Mouse (Mus musculus): ENCODE measurements at regions not wholly inside any gene's neighbourhood (a gene's known extent, or its start where the extent isn't known, plus 50 kb on each side); places are given as distances from the start of the nearest gene placed in this dataset.
A peak's percentile ranks its signal among the peaks of the same experiment; 100 is the strongest.

DNA sequence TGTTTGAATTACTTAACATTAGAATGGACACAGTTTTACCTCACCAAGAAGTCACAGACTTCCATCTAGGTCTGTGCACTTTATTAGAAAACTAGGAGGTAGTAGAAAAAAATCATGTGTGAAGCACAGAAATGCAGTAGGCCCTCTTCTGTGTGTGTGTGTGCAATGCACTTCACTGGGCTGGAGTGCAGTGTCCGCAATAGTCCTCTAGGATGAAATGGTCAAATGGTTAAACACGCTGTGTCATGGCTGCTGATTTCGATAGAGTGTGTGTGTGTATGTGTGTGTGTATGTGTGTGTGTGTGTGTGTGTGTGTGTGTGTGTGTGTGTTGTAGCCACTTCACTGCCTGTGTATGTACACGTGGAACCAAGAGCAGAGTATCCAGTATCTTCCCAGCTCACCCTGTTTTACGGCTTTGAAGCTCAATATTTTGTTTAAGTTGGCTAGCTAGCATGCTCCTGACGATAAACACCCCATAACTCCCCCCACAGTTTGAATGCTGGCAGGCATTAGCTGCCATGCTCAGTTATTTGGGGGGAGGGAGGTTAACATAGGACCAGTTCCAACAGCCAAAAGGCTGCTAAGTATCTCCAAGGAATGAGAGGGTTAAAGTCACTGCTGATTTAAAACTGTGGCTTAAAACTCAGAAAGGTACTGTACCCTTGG is 316.9 kb upstream of the Igfbp3 start:
- Histone ChIP-seq H3K4me1 (ENCODE audit: control insufficient read depth, insufficient read depth, low read length) (no peaks in the 10 kb centered on the region), H3K27ac (ENCODE audit: insufficient read depth, low read depth, low read length) (no peak overlapping the region), H3K4me3 (ENCODE audit: insufficient read depth, low read depth, low read length) (no peak overlapping the region), H3K36me3 (ENCODE audit: control insufficient read depth, insufficient read depth, low read length) (no peaks in the 10 kb centered on the region), H3K27me3 (replicated peaks; ENCODE audit: control insufficient read depth, insufficient read depth, low read length) (no peaks in the 10 kb centered on the region)
- TF ChIP-seq POLR2A (IDR thresholded peaks at IDR 0.05; ENCODE audit: low read depth, low read length), result no peak
- WGBS, result 70% methylated on average over 6 of the region's 6 CpGs
- no peak for DNase-seq

DNA sequence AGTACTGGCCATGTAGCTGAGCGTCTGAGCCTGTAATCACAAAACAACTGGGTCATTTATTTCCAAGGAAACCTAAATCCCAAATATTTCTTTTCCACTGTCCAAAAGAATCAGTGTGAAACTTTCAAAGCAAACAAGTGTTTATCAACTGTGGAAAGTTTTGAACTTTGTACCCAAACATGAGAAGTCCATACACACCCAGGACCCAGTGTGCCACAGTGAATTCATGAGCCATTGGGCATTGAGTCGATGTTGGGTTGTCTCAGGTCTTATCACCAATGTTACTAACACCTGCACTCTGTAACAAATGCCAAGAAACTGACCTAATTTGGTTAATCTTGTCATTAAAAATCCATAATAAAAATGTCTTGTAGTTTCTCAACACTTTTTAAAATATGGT is 305.8 kb upstream of the Igfbp3 start:
- DNase-seq, result no peak
- Histone ChIP-seq H3K27me3 (replicated peaks; ENCODE audit: control insufficient read depth, insufficient read depth, low read length) (no peaks in the 10 kb centered on the region), H3K36me3 (ENCODE audit: control insufficient read depth, insufficient read depth, low read length) (no peaks in the 10 kb centered on the region), H3K27ac (ENCODE audit: insufficient read depth, low read depth, low read length) (no peak overlapping the region), H3K4me3 (ENCODE audit: insufficient read depth, low read depth, low read length) (no peak overlapping the region), H3K4me1 (ENCODE audit: control insufficient read depth, insufficient read depth, low read length) (no peaks in the 10 kb centered on the region)
- TF ChIP-seq CTCF (conservative IDR thresholded peaks at IDR 0.05; ENCODE audit: insufficient read depth, insufficient read length, low read depth, low read length), result no peak
- no peak for TF ChIP-seq POLR2A (IDR thresholded peaks at IDR 0.05; ENCODE audit: low read depth, low read length)
- WGBS, result 72% methylated on average over 2 of the region's 2 CpGs

DNA sequence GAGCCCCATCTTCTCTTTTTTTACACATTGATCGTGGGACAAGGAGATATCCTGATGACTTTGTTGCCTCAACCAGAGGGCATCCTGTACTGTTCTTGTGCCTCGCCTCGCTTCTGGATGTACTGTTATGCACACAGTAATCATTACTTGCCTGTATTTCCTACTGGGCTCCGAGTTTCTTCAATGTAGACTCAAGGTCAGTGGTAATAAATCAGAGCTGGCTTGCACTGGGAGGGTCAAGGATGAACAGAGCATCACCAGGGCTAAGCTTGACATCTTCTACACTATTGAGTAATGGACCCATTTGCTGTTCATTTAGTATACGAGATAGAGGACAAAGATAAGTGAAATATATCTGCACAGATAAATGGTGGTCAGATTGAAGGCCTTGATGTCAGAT is 295.1 kb upstream of the Igfbp3 start:
- Histone ChIP-seq H3K27me3 (replicated peaks; ENCODE audit: control insufficient read depth, insufficient read depth, low read length) (no peaks in the 10 kb centered on the region; the same call in 1 of the 2 replicates), H3K4me1 (ENCODE audit: control insufficient read depth, insufficient read depth, low read length) (no peaks in the 10 kb centered on the region), H3K27ac (ENCODE audit: insufficient read depth, low read depth, low read length) (no peak overlapping the region), H3K4me3 (ENCODE audit: insufficient read depth, low read depth, low read length) (no peak overlapping the region), H3K36me3 (ENCODE audit: control insufficient read depth, insufficient read depth, low read length) (no peaks in the 10 kb centered on the region)
- 65% methylated on average over 5 of the region's 5 CpGs for WGBS
- DNase-seq, result no peak
- TF ChIP-seq POLR2A (IDR thresholded peaks at IDR 0.05; ENCODE audit: low read depth, low read length) (no peak), CTCF (conservative IDR thresholded peaks at IDR 0.05; ENCODE audit: insufficient read depth, insufficient read length, low read depth, low read length) (no peak)

DNA sequence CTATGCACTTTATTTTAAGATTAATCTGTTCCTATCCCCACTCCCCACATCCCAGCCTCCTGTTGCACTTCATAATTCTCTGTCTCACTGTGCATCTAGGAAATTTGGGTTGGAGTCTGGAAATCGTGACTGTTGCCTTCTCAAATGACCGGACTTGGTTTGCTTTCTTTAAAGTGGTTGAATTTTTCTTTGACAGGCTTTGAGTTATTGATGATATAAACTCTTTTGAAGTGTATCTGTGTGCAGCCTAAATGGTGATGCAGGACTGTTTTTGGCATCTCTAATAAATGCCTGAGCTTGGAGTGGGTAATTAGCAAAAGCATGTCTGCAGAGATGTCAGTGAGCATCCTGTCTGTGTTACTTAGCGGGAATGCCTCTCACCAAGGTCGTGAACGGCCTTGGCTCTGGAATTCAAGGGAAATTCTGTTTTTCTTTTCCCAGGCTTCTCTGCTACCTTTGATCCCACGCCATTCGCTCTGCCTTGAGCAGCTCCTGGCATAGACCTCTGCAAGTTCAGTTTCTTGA is 292.8 kb upstream of the Igfbp3 start:
- no peaks in the 10 kb centered on the region for H3K36me3 ChIP-seq (ENCODE audit: control insufficient read depth, insufficient read depth, low read length)
- H3K4me1 ChIP-seq (ENCODE audit: control insufficient read depth, insufficient read depth, low read length), result no peaks in the 10 kb centered on the region
- TF ChIP-seq CTCF (conservative IDR thresholded peaks at IDR 0.05; ENCODE audit: insufficient read depth, insufficient read length, low read depth, low read length), result no peak
- no peak for TF ChIP-seq POLR2A (IDR thresholded peaks at IDR 0.05; ENCODE audit: low read depth, low read length)
- no peak overlapping the region for H3K27ac ChIP-seq (ENCODE audit: insufficient read depth, low read depth, low read length)
- no peaks in the 10 kb centered on the region; the same call in 1 of the 2 replicates for H3K27me3 ChIP-seq (replicated peaks; ENCODE audit: control insufficient read depth, insufficient read depth, low read length)
- peak; percentile 9 for DNase-seq
- H3K4me3 ChIP-seq (ENCODE audit: insufficient read depth, low read depth, low read length), result no peak overlapping the region
- 26% methylated on average over 7 of the region's 7 CpGs for whole genome bisulfite sequencing

DNA sequence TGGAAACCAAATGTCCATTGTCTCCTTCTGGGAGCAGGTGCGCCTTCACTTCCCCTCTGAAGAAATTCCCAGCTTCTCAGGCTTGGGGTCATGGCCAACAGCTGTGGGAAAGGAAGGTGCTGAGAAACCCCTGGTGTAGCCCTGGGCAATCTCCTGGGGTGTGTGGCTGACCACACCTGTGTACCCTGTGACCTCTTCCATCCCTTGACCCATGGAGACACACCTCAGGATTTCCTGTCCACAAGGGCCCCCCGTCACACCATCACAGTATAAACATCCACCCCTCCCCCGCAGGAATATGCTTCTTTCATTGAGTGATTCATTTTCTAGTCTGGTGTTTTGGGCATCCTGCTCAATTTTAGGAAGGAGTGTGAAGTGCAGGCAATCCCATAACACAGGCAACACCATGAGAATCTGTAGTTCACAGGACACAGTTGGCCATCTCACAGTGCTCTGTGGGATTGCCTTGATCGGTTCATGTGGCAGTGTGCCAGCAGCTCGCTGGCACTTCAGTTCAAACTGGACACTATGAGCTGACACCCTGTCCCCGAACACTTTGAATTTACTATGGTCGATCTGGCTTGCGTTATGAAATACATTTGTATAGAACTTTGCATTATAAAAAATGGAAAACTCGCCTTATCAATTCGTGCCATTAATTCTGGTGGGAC is 291.1 kb upstream of the Igfbp3 start:
- peak; percentile 78 for DNase-seq
- H3K4me3 ChIP-seq (ENCODE audit: insufficient read depth, low read depth, low read length), result no peak overlapping the region
- H3K27me3 ChIP-seq (replicated peaks; ENCODE audit: control insufficient read depth, insufficient read depth, low read length), result no peaks in the 10 kb centered on the region
- TF ChIP-seq POLR2A (IDR thresholded peaks at IDR 0.05; ENCODE audit: low read depth, low read length) (no peak), CTCF (conservative IDR thresholded peaks at IDR 0.05; ENCODE audit: insufficient read depth, insufficient read length, low read depth, low read length) (no peak)
- H3K27ac ChIP-seq (ENCODE audit: insufficient read depth, low read depth, low read length), result peak overlapping the region; percentile 20; the same call in 1 of the 2 replicates
- no peaks in the 10 kb centered on the region for H3K36me3 ChIP-seq (ENCODE audit: control insufficient read depth, insufficient read depth, low read length)
- WGBS, result 75% methylated on average over 10 of the region's 10 CpGs
- no peaks in the 10 kb centered on the region for H3K4me1 ChIP-seq (ENCODE audit: control insufficient read depth, insufficient read depth, low read length)

DNA sequence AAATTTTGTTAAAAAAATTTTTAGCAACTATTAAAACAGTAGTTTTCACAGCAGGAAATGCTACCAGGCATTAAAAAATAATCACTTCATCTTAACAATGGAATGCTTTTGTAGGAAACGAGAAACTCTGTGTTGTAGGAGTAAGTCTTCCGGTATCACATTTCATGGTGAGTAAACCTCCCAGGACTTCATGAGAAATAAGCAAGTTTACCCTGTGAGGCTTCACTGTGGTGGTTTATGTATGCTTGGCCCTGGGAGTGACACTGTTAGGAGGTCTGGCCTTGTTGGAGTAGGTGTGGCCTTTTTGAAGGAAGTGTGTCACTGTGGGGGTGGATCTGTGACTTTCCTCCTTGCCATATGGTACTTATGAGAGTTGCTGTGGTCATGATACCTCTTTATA is 289.0 kb upstream of the Igfbp3 start:
- Histone ChIP-seq H3K27ac (ENCODE audit: insufficient read depth, low read depth, low read length) (no peak overlapping the region), H3K36me3 (ENCODE audit: control insufficient read depth, insufficient read depth, low read length) (no peaks in the 10 kb centered on the region), H3K4me3 (ENCODE audit: insufficient read depth, low read depth, low read length) (no peak overlapping the region), H3K4me1 (ENCODE audit: control insufficient read depth, insufficient read depth, low read length) (no peaks in the 10 kb centered on the region), H3K27me3 (replicated peaks; ENCODE audit: control insufficient read depth, insufficient read depth, low read length) (no peaks in the 10 kb centered on the region)
- WGBS, result 40% methylated on average over 2 of the region's 2 CpGs
- no peak for DNase-seq
- TF ChIP-seq CTCF (conservative IDR thresholded peaks at IDR 0.05; ENCODE audit: insufficient read depth, insufficient read length, low read depth, low read length), result no peak
- no peak for TF ChIP-seq POLR2A (IDR thresholded peaks at IDR 0.05; ENCODE audit: low read depth, low read length)

DNA sequence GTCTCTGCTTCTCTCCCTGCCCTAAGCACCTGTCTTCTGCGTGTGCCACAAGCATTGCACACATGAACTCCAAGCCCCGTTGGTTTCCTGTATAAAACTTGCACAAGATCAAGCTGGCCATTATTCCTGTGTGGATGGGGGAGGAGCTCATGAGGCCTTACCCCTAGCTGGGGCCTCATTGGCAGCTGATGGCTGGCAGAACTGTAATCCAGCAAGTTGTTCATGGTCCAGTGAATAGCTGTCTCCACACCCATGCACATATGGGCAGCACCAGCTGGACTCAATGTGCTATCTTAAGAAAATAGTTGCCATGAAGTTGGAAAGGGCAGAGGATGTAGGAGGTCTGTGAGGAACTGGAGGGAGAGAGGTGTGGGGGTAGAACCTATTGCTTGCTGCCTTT is 288.3 kb upstream of the Igfbp3 start:
- 37% methylated on average over 2 of the region's 2 CpGs for WGBS
- no peak for DNase-seq
- no peak overlapping the region for H3K4me3 ChIP-seq (ENCODE audit: insufficient read depth, low read depth, low read length)
- TF ChIP-seq POLR2A (IDR thresholded peaks at IDR 0.05; ENCODE audit: low read depth, low read length) (no peak), CTCF (conservative IDR thresholded peaks at IDR 0.05; ENCODE audit: insufficient read depth, insufficient read length, low read depth, low read length) (no peak)
- H3K4me1 ChIP-seq (ENCODE audit: control insufficient read depth, insufficient read depth, low read length), result no peaks in the 10 kb centered on the region
- H3K27ac ChIP-seq (ENCODE audit: insufficient read depth, low read depth, low read length), result no peak overlapping the region
- no peaks in the 10 kb centered on the region for H3K36me3 ChIP-seq (ENCODE audit: control insufficient read depth, insufficient read depth, low read length)
- no peaks in the 10 kb centered on the region for H3K27me3 ChIP-seq (replicated peaks; ENCODE audit: control insufficient read depth, insufficient read depth, low read length)

Measured in kidney, adult 2 months (tissue).